Mouse (Mus musculus): ENCODE measurements around the gene Cdc37. TPM values are rescaled to one million over a fixed set of nuclear protein-coding genes. Genes with fewer than 3 reads are reported as not detected.

Cdc37 gene
- polyA plus RNA-seq, 1 experiment from 2014 or later: 386 TPM

GRCm38 (mm10) chr9:21168161-21169123 is 18.7 kb upstream of the Cdc37 start:
- WGBS: 8% methylated on average over 30 of the region's 30 CpGs
- H3K27me3 ChIP-seq (ENCODE audit: insufficient read depth, low read length): peaks cover 36% of the 10 kb centered on the region
- H3K4me2 ChIP-seq (replicated peaks; ENCODE audit: low read depth, low read length): peak overlapping the region; percentile 52
- peaks cover 46% of the 10 kb centered on the region for H3K4me1 ChIP-seq (ENCODE audit: insufficient read depth, low read length)
- H3K4me3 ChIP-seq (ENCODE audit: low read length): peak overlapping the region; percentile 37
- peak overlapping the region; percentile 64 for H3K9ac ChIP-seq (replicated peaks; ENCODE audit: low read length)
- ATAC-seq (ENCODE audit: low FRiP score, low TSS enrichment): peak; percentile 55; the same call in 1 of the 2 replicates
- H3K27ac ChIP-seq (ENCODE audit: low read length): peak overlapping the region; percentile 94
- no peaks in the 10 kb centered on the region for H3K9me3 ChIP-seq (ENCODE audit: low read length)
- H3K36me3 ChIP-seq (ENCODE audit: insufficient read depth, low read length): no peaks in the 10 kb centered on the region

GRCm38 (mm10) chr9:21167140-21168097 is 17.6 kb upstream of the Cdc37 start:
- H3K27me3 ChIP-seq (ENCODE audit: insufficient read depth, low read length): peaks cover 44% of the 10 kb centered on the region
- H3K4me1 ChIP-seq (ENCODE audit: insufficient read depth, low read length): peaks cover 46% of the 10 kb centered on the region
- no peaks in the 10 kb centered on the region for H3K36me3 ChIP-seq (ENCODE audit: insufficient read depth, low read length)
- peak overlapping the region; percentile 64 for H3K9ac ChIP-seq (replicated peaks; ENCODE audit: low read length)
- H3K4me3 ChIP-seq (ENCODE audit: low read length): peak overlapping the region; percentile 37
- WGBS: 46% methylated on average over 10 of the region's 10 CpGs
- no peak for ATAC-seq (ENCODE audit: low FRiP score, low TSS enrichment)
- H3K9me3 ChIP-seq (ENCODE audit: low read length): no peaks in the 10 kb centered on the region
- H3K27ac ChIP-seq (ENCODE audit: low read length): peak overlapping the region; percentile 94
- peak overlapping the region; percentile 52 for H3K4me2 ChIP-seq (replicated peaks; ENCODE audit: low read depth, low read length)

- no peaks in the 10 kb centered on the region for H3K9me3 ChIP-seq (ENCODE audit: low read length)
- no peak overlapping the region for H3K27ac ChIP-seq (ENCODE audit: low read length)
- no peak for ATAC-seq (ENCODE audit: low FRiP score, low TSS enrichment)
- peaks cover 47% of the 10 kb centered on the region for H3K4me1 ChIP-seq (ENCODE audit: insufficient read depth, low read length)
- peak overlapping the region; percentile 59 for H3K4me3 ChIP-seq (ENCODE audit: low read length)
- no peak overlapping the region for H3K9ac ChIP-seq (replicated peaks; ENCODE audit: low read length)
- no peaks in the 10 kb centered on the region for H3K36me3 ChIP-seq (ENCODE audit: insufficient read depth, low read length)
- peak overlapping the region; percentile 92 for H3K4me2 ChIP-seq (replicated peaks; ENCODE audit: low read depth, low read length)
- 37% methylated on average over 3 of the region's 3 CpGs for WGBS
- H3K27me3 ChIP-seq (ENCODE audit: insufficient read depth, low read length): peaks cover 50% of the 10 kb centered on the region
Observed at GRCm38 (mm10) chr9:21166516-21166915, 16.7 kb upstream of the Cdc37 start.

DNA sequence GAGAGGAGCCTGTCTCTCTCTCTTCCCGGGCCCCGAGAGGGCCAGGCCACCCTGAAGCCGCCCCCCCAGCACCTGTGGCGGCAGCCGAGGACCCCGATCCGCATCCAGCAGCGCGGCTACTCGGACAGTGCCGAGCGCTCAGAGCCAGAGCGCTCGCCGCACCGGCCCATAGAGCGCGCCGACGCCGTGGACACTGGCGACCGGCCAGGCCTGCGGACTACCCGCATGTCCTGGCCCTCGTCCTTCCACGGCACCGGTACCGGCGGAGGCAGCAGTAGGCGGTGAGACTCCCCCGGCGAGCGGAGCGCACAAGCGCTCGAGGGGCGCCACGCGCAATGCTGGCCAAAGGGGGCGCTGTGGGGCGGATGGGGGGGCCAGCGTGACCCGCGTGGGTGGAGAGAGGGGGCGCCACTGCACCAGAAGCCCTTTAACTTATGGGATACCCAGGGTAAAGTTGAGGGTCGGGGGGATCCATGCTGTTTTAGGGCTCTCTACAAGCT is 16.2 kb upstream of the Cdc37 start:
- peak overlapping the region; percentile 68 for H3K9ac ChIP-seq (replicated peaks; ENCODE audit: low read length)
- peaks cover 49% of the 10 kb centered on the region for H3K4me1 ChIP-seq (ENCODE audit: insufficient read depth, low read length)
- peak overlapping the region; percentile 92 for H3K4me2 ChIP-seq (replicated peaks; ENCODE audit: low read depth, low read length)
- no peak overlapping the region for H3K27ac ChIP-seq (ENCODE audit: low read length)
- H3K27me3 ChIP-seq (ENCODE audit: insufficient read depth, low read length): peaks cover 50% of the 10 kb centered on the region
- under 1% methylated on average over 45 of the region's 47 CpGs for WGBS
- no peaks in the 10 kb centered on the region for H3K36me3 ChIP-seq (ENCODE audit: insufficient read depth, low read length)
- ATAC-seq (ENCODE audit: low FRiP score, low TSS enrichment): no peak
- H3K9me3 ChIP-seq (ENCODE audit: low read length): no peaks in the 10 kb centered on the region
- H3K4me3 ChIP-seq (ENCODE audit: low read length): peak overlapping the region; percentile 59

DNA sequence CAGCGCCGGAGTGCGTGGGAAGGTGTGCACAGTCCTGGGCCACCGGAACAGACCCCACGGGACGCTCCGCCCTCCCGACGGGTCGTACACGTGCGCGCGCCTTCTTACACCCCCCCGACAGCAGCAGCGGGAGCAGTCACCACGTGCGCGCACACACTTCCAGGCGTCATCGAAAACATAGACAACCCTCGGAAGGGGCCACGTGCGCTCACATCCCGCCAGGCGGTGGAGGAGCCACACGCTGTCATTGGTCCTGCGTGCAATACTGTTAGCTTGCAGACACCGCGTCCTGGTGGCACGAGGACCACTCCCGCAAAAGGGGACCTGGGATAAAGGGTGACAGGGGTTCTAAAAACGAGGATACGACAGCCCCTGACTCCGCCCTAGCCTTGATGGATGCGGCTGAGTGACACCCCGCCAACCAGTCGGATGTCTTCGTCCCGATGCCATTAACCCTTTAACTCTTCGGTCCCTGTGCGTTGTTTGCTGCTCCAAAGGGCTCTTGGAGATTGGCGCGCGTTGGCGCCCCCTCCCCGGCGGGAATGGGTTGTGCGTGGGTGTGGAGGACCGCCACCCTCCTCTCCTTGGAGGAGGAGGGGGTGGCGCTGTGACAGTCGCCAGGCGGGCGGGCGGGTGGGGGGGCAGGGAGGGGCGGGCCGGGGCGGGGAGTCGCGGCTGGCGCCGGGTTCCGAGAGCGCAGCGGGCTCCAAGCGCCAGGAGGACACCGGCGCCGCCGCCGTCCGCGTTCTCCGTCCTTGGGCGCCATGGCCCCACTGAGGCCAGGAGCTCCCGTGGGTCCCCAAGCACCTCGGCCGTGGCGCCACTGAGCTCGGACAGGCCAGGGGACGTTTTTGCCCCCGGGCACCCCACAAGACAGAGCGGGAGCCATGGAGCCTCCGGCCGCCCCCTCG is 15.5 kb upstream of the Cdc37 start, which contains the start of gene Pde4a:
Gene Pde4a (plus strand): TSS at position 674 of the 911 bp plus-strand sequence.
- H3K4me1 ChIP-seq (ENCODE audit: insufficient read depth, low read length): peaks cover 49% of the 10 kb centered on the region
- peak within 1 kb of the TSS; percentile 68 for H3K9ac ChIP-seq (replicated peaks; ENCODE audit: low read length)
- peak; percentile 2; the same call in 1 of the 2 replicates for ATAC-seq (ENCODE audit: low FRiP score, low TSS enrichment)
- H3K9me3 ChIP-seq (ENCODE audit: low read length): no peaks in the 10 kb centered on the region
- no peaks in the 10 kb centered on the region for H3K36me3 ChIP-seq (ENCODE audit: insufficient read depth, low read length)
- H3K4me2 ChIP-seq (replicated peaks; ENCODE audit: low read depth, low read length): peak within 1 kb of the TSS; percentile 92
- H3K27ac ChIP-seq (ENCODE audit: low read length): no peak within 1 kb of the TSS
- under 1% methylated on average over 72 of the region's 86 CpGs for WGBS
- peak within 1 kb of the TSS; percentile 59 for H3K4me3 ChIP-seq (ENCODE audit: low read length)
- H3K27me3 ChIP-seq (ENCODE audit: insufficient read depth, low read length): peaks cover 50% of the 10 kb centered on the region

DNA sequence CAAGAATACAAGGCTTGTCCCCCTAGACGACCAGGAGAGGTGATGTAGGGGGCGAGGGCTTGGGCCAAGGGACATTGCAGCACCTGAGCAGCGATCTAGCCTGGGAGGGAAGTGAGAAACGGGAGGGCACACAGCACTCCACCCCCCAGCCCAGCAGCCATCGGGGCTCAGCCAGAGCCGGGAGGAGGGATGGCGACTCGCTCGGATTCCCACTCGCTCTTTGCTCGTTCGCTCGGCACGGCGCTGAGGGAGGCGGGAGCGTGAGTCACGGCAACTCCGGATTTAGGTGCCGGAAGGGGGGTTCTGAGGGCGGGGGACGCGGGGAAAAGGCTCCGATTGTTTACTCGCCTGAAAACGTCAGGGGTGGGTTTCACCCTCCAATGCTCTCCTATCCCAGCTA is 14.3 kb upstream of the Cdc37 start:
- H3K4me1 ChIP-seq (ENCODE audit: insufficient read depth, low read length): peaks cover 49% of the 10 kb centered on the region
- no peak for ATAC-seq (ENCODE audit: low FRiP score, low TSS enrichment)
- H3K27ac ChIP-seq (ENCODE audit: low read length): no peak overlapping the region
- peak overlapping the region; percentile 26 for H3K4me3 ChIP-seq (ENCODE audit: low read length)
- H3K27me3 ChIP-seq (ENCODE audit: insufficient read depth, low read length): peaks cover 50% of the 10 kb centered on the region
- H3K36me3 ChIP-seq (ENCODE audit: insufficient read depth, low read length): no peaks in the 10 kb centered on the region
- peak overlapping the region; percentile 92 for H3K4me2 ChIP-seq (replicated peaks; ENCODE audit: low read depth, low read length)
- H3K9me3 ChIP-seq (ENCODE audit: low read length): no peaks in the 10 kb centered on the region
- WGBS: under 1% methylated on average over 26 of the region's 26 CpGs
- no peak overlapping the region for H3K9ac ChIP-seq (replicated peaks; ENCODE audit: low read length)

- Histone ChIP-seq H3K9me3 (ENCODE audit: low read length) (no peaks in the 10 kb centered on the region; the same call in 1 of the 2 replicates), H3K9ac (replicated peaks; ENCODE audit: low read length) (no peak overlapping the region), H3K4me3 (ENCODE audit: low read length) (no peak overlapping the region), H3K27ac (ENCODE audit: low read length) (no peak overlapping the region), H3K4me2 (replicated peaks; ENCODE audit: low read depth, low read length) (peak overlapping the region; percentile 92), H3K4me1 (ENCODE audit: insufficient read depth, low read length) (peaks cover 45% of the 10 kb centered on the region), H3K36me3 (ENCODE audit: insufficient read depth, low read length) (no peaks in the 10 kb centered on the region), H3K27me3 (ENCODE audit: insufficient read depth, low read length) (peaks cover 50% of the 10 kb centered on the region)
- no peak for ATAC-seq (ENCODE audit: low FRiP score, low TSS enrichment)
- 37% methylated on average over 11 of the region's 11 CpGs for WGBS
Observed at GRCm38 (mm10) chr9:21163086-21164050, 13.6 kb upstream of the Cdc37 start.
